15 mouse cellular contexts compared by ENCODE assay signal in genomic region chr13:17901474-17901873, GRCm38 (mm10).
"Had no signal": no experiment of that assay in that cellular context is flagged by ENCODE, and none has a peak within 500 bp of the region (broad histone marks: within the 10 kb centered on the region; RNA-seq: fewer than 3 reads in every experiment).

No protein-coding gene starts in this region.

- H3K4me3 ChIP-seq: kidney, embryonic 15.5 days; limb, embryonic 12.5 days; liver, embryonic 13.5 days; megakaryocyte, embryonic 14.5 days had no signal

- H3K36me3 ChIP-seq: liver, embryonic 13.5 days had no signal

- H3K27me3 ChIP-seq: kidney, embryonic 15.5 days; limb, embryonic 12.5 days; liver, embryonic 13.5 days; megakaryocyte, embryonic 14.5 days had no signal

- H3K27ac ChIP-seq: kidney, embryonic 15.5 days; limb, embryonic 12.5 days; liver, embryonic 13.5 days; macrophage had no signal

- H3K4me1 ChIP-seq: kidney, embryonic 15.5 days; limb, embryonic 12.5 days; liver, embryonic 13.5 days had no signal

- DNase-seq: kidney, adult 2 months; kidney, postnatal 14 days; liver; liver, embryonic 13.5 days; liver, postnatal 0 days; lung, postnatal 10 days; right cerebral cortex, adult 18-20 months; right cerebral cortex, postnatal 25 days; thymus, postnatal 36 days had no signal

- H3K9ac ChIP-seq: kidney, embryonic 15.5 days; limb, embryonic 12.5 days; liver, embryonic 13.5 days; liver, postnatal 0 days had no signal

- H3K9me3 ChIP-seq: kidney, embryonic 15.5 days; limb, embryonic 12.5 days; liver, embryonic 13.5 days had no signal

- ATAC-seq: liver, postnatal 0 days; midbrain, embryonic 16.5 days had no signal

- H3K4me2 ChIP-seq: kidney, embryonic 15.5 days; limb, embryonic 12.5 days; liver, embryonic 13.5 days; midbrain, embryonic 11.5 days had no signal
